Mouse (Mus musculus) c-Kit-positive CD71-negative TER-119-negative erythroid progenitor cells, embryonic 14.5 days (primary cell): ENCODE results near the gene Gria4.
"Not testable (repeated sequence)": the region's sequence is repeated elsewhere in the genome, so short reads cannot be mapped to it uniquely, and the experiment has no call there.

Experiments used
- DNase-seq: peaks from one replicate; pipeline ENCODE4 v3.0.0-alpha.2; 2013; ENCODE audit warnings: low read depth

Gene Gria4

GRCm38 (mm10) chr9:4573596-4573995 is 222.4 kb downstream of the Gria4 start:
- no peak for DNase-seq

DNA sequence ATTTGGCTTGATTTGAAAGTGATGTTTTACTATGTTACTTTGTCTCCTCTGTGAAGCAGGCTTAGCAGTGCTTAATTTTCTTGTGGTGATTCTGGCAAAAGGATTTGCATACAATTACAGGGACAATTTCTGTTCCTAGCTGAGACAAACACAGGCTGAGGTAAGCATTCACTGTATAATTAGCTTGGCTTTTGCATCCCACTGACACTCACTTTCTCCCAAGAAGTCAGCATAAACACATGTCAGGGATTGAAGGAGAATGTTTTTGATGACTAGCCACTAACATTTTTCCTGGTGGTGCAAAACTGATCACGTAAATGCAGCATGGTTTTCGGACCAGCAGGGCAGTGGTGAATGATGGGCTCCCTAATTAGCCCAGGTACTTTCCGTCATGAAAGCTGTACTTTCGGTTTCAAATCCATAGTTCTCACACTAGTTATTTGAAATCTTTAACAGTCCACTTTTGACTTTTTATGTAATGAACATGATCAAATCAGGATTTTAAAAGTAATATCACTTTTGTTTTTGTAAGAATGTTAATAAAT is 240.5 kb downstream of the Gria4 start:
- no peak for DNase-seq

GRCm38 (mm10) chr9:4539218-4539617 is 256.8 kb downstream of the Gria4 start:
- no peak for DNase-seq

DNA sequence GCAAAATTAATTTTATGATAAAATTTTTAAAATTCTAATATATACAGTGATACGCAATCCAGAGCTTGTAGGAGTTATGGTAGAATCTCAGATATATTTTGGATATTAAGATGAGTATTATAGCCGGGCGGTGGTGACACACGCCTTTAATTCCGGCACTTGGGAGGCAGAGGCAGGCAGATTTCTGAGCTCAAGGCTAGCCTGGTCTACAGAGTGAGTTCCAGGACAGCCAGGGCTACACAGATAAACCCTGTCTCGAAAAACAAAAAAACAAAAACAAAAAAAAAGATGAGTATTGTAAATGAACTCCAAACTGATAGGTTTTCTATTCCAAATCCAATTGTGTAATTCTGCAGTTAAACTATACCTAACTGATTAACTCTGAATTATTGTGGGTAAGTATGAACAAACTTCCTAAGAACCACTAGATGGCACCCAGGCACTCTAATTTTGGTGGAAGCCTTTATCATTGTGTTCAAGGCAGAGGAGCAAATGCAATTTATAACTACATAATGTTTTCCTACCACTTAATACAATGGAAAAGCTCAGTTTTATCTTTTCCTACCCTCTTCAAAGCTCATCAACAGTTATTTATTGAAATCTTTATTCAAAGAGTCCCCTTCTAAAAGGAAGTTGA is 259.4 kb downstream of the Gria4 start:
- DNase-seq = peak; percentile 2

GRCm38 (mm10) chr9:4514563-4514885 is 281.5 kb downstream of the Gria4 start:
- DNase-seq = no peak

GRCm38 (mm10) chr9:4513796-4514562 is 282.1 kb downstream of the Gria4 start:
- no peak for DNase-seq

GRCm38 (mm10) chr9:4506086-4506485 is 289.9 kb downstream of the Gria4 start:
- DNase-seq = no peak

DNA sequence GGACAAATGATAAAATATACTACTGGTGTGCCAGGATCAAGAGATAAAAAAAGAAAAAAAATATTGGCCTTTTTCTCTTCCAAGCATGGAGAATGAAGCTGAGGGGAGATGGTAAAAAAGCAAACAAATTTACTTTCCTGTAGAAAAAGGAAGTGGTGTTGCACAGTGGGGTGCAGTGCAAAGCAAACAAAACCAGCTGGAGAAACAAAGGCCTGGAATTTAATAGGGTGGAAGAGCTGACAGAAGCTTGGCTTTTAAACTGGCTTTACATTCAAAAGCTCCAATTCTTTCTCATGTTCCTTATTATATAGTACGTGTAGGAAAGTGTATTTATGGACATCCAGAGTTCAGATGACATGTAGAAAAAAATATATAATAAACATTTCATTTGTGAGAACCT is 290.9 kb downstream of the Gria4 start:
- no peak for DNase-seq

- DNase-seq = no peak
Observed at GRCm38 (mm10) chr9:4486428-4486827, 309.6 kb downstream of the Gria4 start.

- DNase-seq = no peak
Observed at GRCm38 (mm10) chr9:4484502-4484901, 311.5 kb downstream of the Gria4 start.

- no peak for DNase-seq
Observed at GRCm38 (mm10) chr9:4470791-4471190, 325.2 kb downstream of the Gria4 start.

GRCm38 (mm10) chr9:4459456-4460070 is 336.5 kb downstream of the Gria4 start:
- no peak for DNase-seq

- DNase-seq = no peak
Observed at GRCm38 (mm10) chr9:4458193-4458592, 337.8 kb downstream of the Gria4 start.

- DNase-seq = no peak
Observed at GRCm38 (mm10) chr9:4457644-4458043, 338.4 kb downstream of the Gria4 start.

- peak; percentile 34 for DNase-seq
Observed at GRCm38 (mm10) chr9:4442908-4443307, 353.1 kb downstream of the Gria4 start.

DNA sequence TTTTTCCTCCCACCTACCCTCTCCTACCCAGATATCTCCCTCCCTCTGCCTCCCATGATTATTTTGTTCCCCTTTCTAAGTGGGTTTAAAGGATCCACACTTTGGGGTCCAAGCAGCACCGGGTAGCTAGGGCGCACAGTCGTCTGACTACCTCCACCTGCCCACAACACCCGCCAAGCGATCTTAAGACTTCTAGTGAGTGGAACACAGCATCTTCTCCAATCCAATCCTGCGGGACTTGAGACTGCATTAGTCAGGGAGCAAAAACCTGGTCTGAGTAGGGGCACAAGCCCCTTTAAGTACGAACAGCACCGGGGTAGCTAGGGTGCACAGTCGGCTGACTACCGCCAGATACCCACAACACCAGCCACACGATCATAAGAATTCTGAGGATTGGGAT is 395.2 kb downstream of the Gria4 start:
- not testable (repeated sequence) for DNase-seq

GRCm38 (mm10) chr9:4376640-4377120 is 419.4 kb downstream of the Gria4 start:
- DNase-seq = no peak

- peak; percentile 94 for DNase-seq
Observed at GRCm38 (mm10) chr9:4375828-4376639, 420.0 kb downstream of the Gria4 start, which contains the start of gene Msantd4. Gene Msantd4 (plus strand): TSS chr9:4376562.
